Mouse (Mus musculus) liver, adult 2 months (tissue): ENCODE measurements around the gene Lhfpl2. TPM values are rescaled to one million over a fixed set of nuclear protein-coding genes. Genes with fewer than 3 reads are reported as not detected.

Experiments
- DNase-seq: peaks from one replicate; pipeline ENCODE4 v3.0.0-alpha.2; 2011; ENCODE audit warnings: low read depth, low spot score; ENCODE audit errors: extremely low read depth
- H3K27ac ChIP-seq: fragments of 200-500 bp; replicated peaks from 2 replicates; pipeline ENCODE4 v1.5.1; 2012; ENCODE audit warnings: low read depth, mild to moderate bottlenecking, control low read depth, inconsistent platforms, low read length; ENCODE audit not compliant: insufficient read depth
- H3K27me3 ChIP-seq: fragments of 200-500 bp; 2 replicates; pipeline ENCODE4 v1.6.1; 2012; ENCODE audit warnings: mild to moderate bottlenecking, moderate library complexity, low read length, inconsistent platforms; ENCODE audit not compliant: control insufficient read depth, insufficient read depth
- H3K36me3 ChIP-seq: fragments of 200-500 bp; 2 replicates; pipeline ENCODE4 v1.6.1; 2012; ENCODE audit warnings: low read length, inconsistent platforms; ENCODE audit not compliant: control insufficient read depth, insufficient read depth
- H3K4me1 ChIP-seq: fragments of 200-500 bp; 2 replicates; pipeline ENCODE4 v1.6.1; 2011; ENCODE audit warnings: low read length; ENCODE audit not compliant: control insufficient read depth, insufficient read depth
- H3K4me3 ChIP-seq: fragments of 200-500 bp; 2 replicates; pipeline ENCODE4 v1.5.1; 2011; ENCODE audit warnings: low read depth, mild to moderate bottlenecking, control low read depth, low read length, moderate library complexity; ENCODE audit not compliant: insufficient read depth
- H3K79me2 ChIP-seq: fragments of 200-500 bp; 2 replicates; pipeline ENCODE4 v1.6.1; 2012; ENCODE audit warnings: inconsistent platforms, mild to moderate bottlenecking, low read length, moderate library complexity; ENCODE audit not compliant: control insufficient read depth, insufficient read depth
- H3K9ac ChIP-seq: fragments of 200-500 bp; 2 replicates; pipeline ENCODE4 v1.6.1; 2012; ENCODE audit warnings: low read depth, mild to moderate bottlenecking, control low read depth, inconsistent platforms, low read length
- CTCF ChIP-seq: fragments of 200-500 bp; IDR thresholded peaks from 2 replicates; pipeline ENCODE4 v1.5.1; 2011; ENCODE audit warnings: low read depth, low read length, control low read depth
- POLR2A ChIP-seq: fragments of 200-500 bp; IDR thresholded peaks from 2 replicates; pipeline ENCODE4 v1.6.1; 2011; ENCODE audit warnings: low read length, control low read depth; ENCODE audit not compliant: insufficient read depth; ENCODE audit errors: extremely low read depth
- WGBS: fragments of 180-500 bp; shearing (Covaris S2); methylation state at CpG from one replicate; pipeline ENCODE4 v1.1.7; 2018; 5-methylcytosine and 5-hydroxymethylcytosine counted together
- polyA plus RNA-seq: library from polyadenylated mRNA; depleted of rRNA; stranded (reverse); fragments of >200 nt; gene quantifications from 2 replicates; pipeline ENCODE4 v1.2.3, GENCODE M21; 2012
- total RNA-seq: library from RNA; depleted of rRNA; stranded (reverse); fragments of >200 nt; gene quantifications from 2 replicates; pipeline ENCODE4 v1.2.3, GENCODE M21; 2014

Gene Lhfpl2
- total and polyA plus RNA-seq, 2 experiments: 4.1 to 8.7 TPM

DNA sequence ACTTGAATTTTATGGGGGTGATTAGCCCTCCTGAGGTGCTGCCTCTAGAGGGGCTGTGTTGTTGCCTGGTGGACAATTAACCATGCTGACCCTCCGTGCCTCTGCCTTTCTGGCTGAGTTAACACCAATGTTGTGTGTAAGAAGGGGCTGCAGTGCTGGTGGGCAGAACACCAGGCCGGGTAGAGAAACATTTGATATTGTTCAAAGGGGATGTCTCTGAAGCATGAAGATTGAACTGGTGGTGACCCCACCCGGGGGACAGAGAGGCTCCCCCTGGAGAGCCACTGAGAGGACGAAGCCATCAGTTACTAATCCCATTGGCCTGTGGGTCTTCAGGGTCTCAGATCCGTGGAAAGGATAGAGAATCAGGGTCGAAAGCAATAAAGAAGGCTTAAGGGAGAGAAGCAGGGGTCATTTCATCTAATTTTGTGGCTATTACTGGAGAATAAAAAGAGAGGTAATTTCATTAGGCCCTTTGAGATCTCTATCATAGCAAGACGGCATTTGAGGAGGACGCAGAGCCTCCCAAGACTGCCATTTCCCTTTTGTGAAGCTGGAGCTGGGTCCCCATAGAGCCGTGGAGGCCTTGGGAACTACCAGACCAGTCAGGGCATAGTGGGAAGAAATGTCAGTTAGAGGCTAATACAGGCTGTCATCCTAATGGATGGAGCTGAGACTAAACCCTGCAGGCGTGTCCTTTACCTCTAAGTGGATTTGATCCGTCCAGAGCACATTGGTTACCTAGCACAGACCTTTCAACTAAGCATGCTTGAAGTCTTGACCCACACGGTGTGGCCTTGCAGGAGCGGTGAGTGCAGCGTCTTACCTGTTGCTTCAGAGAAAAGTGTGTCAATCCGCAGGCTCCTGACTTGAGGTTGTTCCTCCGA, 12.1 kb downstream of the Lhfpl2 start:
- H3K4me1 ChIP-seq: no peaks in the 10 kb centered on the region; the same call in 1 of the 2 replicates
- TF ChIP-seq POLR2A: no peak
- TF ChIP-seq CTCF: no peak
- H3K9ac ChIP-seq: no peak overlapping the region
- H3K27ac ChIP-seq: no peak overlapping the region
- no peaks in the 10 kb centered on the region for H3K79me2 ChIP-seq
- H3K27me3 ChIP-seq: no peaks in the 10 kb centered on the region
- H3K4me3 ChIP-seq: no peak overlapping the region
- H3K36me3 ChIP-seq: no peaks in the 10 kb centered on the region
- WGBS: 88% methylated on average over 16 of the region's 16 CpGs
- no peak for DNase-seq

DNA sequence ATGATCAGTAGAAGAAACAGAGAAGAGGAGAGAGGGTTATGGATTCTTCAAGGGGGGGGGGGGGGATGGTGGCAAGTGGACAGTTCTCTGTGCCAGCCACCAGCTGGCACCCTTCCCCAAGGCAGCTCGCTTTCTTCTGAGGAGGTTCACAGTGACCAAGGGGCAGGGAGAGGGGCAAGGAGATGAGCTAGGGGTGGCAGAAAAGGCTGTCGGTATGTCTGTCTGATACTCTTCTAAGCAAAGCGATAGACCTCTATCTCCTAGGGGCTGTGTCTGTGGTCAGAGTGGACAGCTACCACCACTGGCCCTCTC, 12.7 kb downstream of the Lhfpl2 start:
- no peaks in the 10 kb centered on the region for H3K36me3 ChIP-seq
- no peak for DNase-seq
- WGBS: 90% methylated on average over 3 of the region's 3 CpGs
- no peaks in the 10 kb centered on the region for H3K79me2 ChIP-seq
- no peak for TF ChIP-seq CTCF
- no peak for TF ChIP-seq POLR2A
- no peak overlapping the region for H3K9ac ChIP-seq
- H3K27ac ChIP-seq: no peak overlapping the region
- no peak overlapping the region for H3K4me3 ChIP-seq
- H3K4me1 ChIP-seq: no peaks in the 10 kb centered on the region; the same call in 1 of the 2 replicates
- no peaks in the 10 kb centered on the region for H3K27me3 ChIP-seq

DNA sequence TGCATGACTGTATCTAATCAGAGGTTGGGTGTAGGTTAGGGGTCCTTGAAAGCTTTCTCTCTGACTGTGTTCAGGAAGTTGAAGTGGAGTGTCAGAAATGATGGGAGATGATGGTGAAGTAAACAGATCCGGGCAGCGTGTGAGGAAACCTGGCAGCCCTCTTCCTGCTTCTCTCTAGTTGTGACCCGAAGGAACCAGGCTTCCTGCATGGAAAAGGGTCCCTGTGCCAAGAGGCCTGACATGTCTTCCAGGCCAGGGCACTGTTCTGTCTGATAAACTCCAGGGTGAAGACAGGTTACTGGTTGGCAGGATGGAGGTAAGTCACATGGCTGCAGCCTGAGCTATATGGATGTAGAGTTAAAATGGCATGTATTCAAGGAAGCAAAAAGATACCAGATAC, 13.3 kb downstream of the Lhfpl2 start:
- no peak overlapping the region for H3K27ac ChIP-seq
- WGBS: 77% methylated on average over 3 of the region's 3 CpGs
- no peak overlapping the region for H3K4me3 ChIP-seq
- no peaks in the 10 kb centered on the region for H3K27me3 ChIP-seq
- H3K36me3 ChIP-seq: no peaks in the 10 kb centered on the region
- no peak overlapping the region for H3K9ac ChIP-seq
- TF ChIP-seq CTCF (no peak), POLR2A (no peak)
- no peaks in the 10 kb centered on the region; the same call in 1 of the 2 replicates for H3K4me1 ChIP-seq
- H3K79me2 ChIP-seq: no peaks in the 10 kb centered on the region
- no peak for DNase-seq

DNA sequence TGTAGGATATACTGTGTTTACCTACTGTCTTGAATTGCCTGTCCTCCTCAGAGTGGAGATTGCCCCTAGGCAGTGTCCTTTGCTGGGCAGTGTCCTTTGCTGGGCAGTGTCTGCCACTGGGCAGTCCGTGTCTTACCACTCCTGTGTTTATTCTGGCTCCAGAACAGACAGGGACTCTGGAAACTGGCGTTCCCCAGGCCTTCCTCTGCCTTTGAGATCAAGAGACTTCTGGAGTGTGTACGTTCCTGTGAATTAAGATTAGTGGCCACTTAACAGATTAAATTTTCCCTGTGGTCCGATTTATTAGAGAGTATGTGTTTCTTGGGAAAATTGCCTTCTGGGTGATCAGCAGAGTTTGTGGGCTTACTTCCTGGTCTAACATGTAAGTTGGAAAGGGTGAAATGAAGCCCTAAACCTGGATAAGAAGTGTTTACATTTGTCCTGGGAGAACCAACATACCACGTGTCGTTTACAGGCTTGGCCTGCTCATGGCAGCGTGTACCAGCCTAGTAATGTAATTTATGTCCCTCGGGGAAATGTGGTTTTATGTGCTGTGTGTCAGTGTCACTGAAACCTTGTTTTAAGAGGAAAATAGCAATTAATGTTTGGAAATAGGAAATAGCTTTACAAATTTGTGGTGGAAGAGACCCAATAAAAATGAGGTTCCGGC, 15.6 kb downstream of the Lhfpl2 start:
- H3K36me3 ChIP-seq: no peaks in the 10 kb centered on the region
- no peak overlapping the region for H3K9ac ChIP-seq
- DNase-seq: no peak
- 48% methylated on average over 9 of the region's 9 CpGs for WGBS
- no peaks in the 10 kb centered on the region; the same call in 1 of the 2 replicates for H3K4me1 ChIP-seq
- no peaks in the 10 kb centered on the region for H3K27me3 ChIP-seq
- no peaks in the 10 kb centered on the region for H3K79me2 ChIP-seq
- TF ChIP-seq CTCF (no peak), POLR2A (no peak)
- no peak overlapping the region for H3K27ac ChIP-seq
- H3K4me3 ChIP-seq: no peak overlapping the region

DNA sequence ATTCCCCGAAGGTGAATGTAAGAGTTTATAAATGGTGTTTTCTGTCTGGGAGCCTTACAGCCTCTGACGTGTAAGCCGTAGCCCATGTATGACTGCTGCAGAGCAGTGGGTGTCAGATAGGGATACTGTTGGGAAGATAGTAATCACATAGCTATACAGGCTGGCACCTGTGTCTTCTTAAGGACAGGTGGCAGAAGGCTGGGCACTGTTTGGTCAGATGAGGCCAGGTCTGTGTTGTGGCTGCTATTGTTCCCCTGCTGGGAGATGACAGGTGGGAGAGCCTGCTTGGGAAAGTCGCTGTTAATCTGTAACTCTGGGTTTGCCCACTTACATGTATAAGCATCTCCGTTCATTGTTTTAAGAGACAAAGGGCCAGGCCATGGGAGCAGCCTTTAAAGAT, 16.1 kb downstream of the Lhfpl2 start:
- DNase-seq: no peak
- 84% methylated on average over 5 of the region's 5 CpGs for WGBS
- Histone ChIP-seq H3K79me2 (no peaks in the 10 kb centered on the region), H3K27ac (no peak overlapping the region), H3K36me3 (no peaks in the 10 kb centered on the region), H3K4me1 (no peaks in the 10 kb centered on the region; the same call in 1 of the 2 replicates), H3K4me3 (no peak overlapping the region), H3K27me3 (no peaks in the 10 kb centered on the region), H3K9ac (no peak overlapping the region)
- TF ChIP-seq CTCF: no peak

DNA sequence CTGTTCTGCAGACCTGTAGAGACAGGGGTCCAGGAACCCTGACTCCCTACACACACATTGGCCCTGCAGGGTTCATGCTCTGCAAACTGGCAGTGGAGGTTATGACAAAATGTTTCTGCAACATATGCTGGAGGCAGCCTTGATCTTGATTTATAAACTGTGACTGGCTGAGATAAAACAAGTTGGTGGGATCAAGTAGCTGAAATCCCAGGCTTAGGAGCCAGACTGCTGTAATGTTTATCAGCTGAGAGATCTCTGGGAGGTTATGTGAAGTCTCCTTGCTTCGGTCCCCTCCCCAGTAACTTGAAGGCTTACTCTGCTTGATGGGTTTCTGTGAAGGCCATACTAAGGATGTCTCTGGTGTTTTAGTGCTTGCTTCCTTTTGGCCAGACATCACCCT, 17.6 kb downstream of the Lhfpl2 start:
- Histone ChIP-seq H3K27ac (no peak overlapping the region), H3K9ac (no peak overlapping the region), H3K36me3 (no peaks in the 10 kb centered on the region), H3K4me3 (no peak overlapping the region), H3K27me3 (no peaks in the 10 kb centered on the region), H3K79me2 (no peaks in the 10 kb centered on the region), H3K4me1 (no peaks in the 10 kb centered on the region; the same call in 1 of the 2 replicates)
- DNase-seq: no peak
- 97% methylated on average over 1 of the region's 1 CpGs for WGBS
- TF ChIP-seq CTCF (no peak), POLR2A (no peak)
